In genomic region chr17:35578211-35578610, GRCm38 (mm10) we compare ENCODE assay signal across 8 mouse cellular contexts. TPM values are rescaled to one million over a fixed set of nuclear protein-coding genes. Genes with fewer than 3 reads are reported as not detected.
DNase-seq lines count a peak whose midpoint lies in the region; ATAC-seq and TF ChIP-seq lines count a peak whose summit lies in the region.

No protein-coding gene starts in this region.

- H3K4me1 ChIP-seq in liver, embryonic 12.5 days: no peaks in the 10 kb centered on the region
- H3K4me1 ChIP-seq in embryonic fibroblast, embryonic 13.5 days (ENCODE audit: control insufficient read depth, insufficient read depth, low read length): no peaks in the 10 kb centered on the region
- H3K4me1 ChIP-seq in liver, embryonic 11.5 days (replicated peaks; ENCODE audit: control insufficient read depth, insufficient read depth, low read length): no peaks in the 10 kb centered on the region

- ATAC-seq in liver, embryonic 12.5 days: no peak
- ATAC-seq in liver, embryonic 11.5 days (replicated peaks; ENCODE audit: low FRiP score): no peak

- no peak for TF ChIP-seq POLR2A in embryonic fibroblast, embryonic 13.5 days (IDR thresholded peaks at IDR 0.05; ENCODE audit: low read depth, low read length)

- no peak overlapping the region for H3K27ac ChIP-seq in liver, embryonic 12.5 days
- H3K27ac ChIP-seq in embryonic fibroblast, embryonic 13.5 days (ENCODE audit: insufficient read depth, low read length): no peak overlapping the region
- no peak overlapping the region for H3K27ac ChIP-seq in liver, embryonic 11.5 days (ENCODE audit: low read depth, low read length)

- no peak overlapping the region for H3K9ac ChIP-seq in liver, embryonic 12.5 days
- no peak overlapping the region for H3K9ac ChIP-seq in liver, embryonic 11.5 days (ENCODE audit: low read depth, low read length)

- peak; percentile 97 for TF ChIP-seq CTCF in embryonic fibroblast, embryonic 13.5 days (IDR thresholded peaks at IDR 0.05; ENCODE audit: borderline replicate concordance, insufficient read depth, low read length)

- no peak overlapping the region for H3K4me3 ChIP-seq in liver, embryonic 12.5 days
- H3K4me3 ChIP-seq in embryonic fibroblast, embryonic 13.5 days (ENCODE audit: insufficient read depth, low read length): no peak overlapping the region
- no peak overlapping the region for H3K4me3 ChIP-seq in liver, embryonic 11.5 days (ENCODE audit: low read depth, low read length)

- peaks cover 37% of the 10 kb centered on the region for H3K27me3 ChIP-seq in liver, embryonic 12.5 days (replicated peaks)
- peaks cover 16% of the 10 kb centered on the region for H3K27me3 ChIP-seq in liver, embryonic 11.5 days (replicated peaks; ENCODE audit: control insufficient read depth, insufficient read depth, low read length)

- no peak overlapping the region for H3K4me2 ChIP-seq in liver, embryonic 12.5 days
- no peak overlapping the region for H3K4me2 ChIP-seq in liver, embryonic 11.5 days

- WGBS in liver, embryonic 12.5 days (ENCODE audit: insufficient replicate concordance): 18% methylated on average over 6 of the region's 6 CpGs
- WGBS in liver, embryonic 11.5 days: 20% methylated on average over 6 of the region's 6 CpGs

- no peaks in the 10 kb centered on the region for H3K36me3 ChIP-seq in liver, embryonic 12.5 days
- no peaks in the 10 kb centered on the region for H3K36me3 ChIP-seq in liver, embryonic 11.5 days (ENCODE audit: control insufficient read depth, insufficient read depth, low read length)

- H3K9me3 ChIP-seq in liver, embryonic 12.5 days (replicated peaks): no peaks in the 10 kb centered on the region
- 0 out of 2 replicates have a peak, but pooled peaks cover 3% of the 10 kb centered on the region for H3K9me3 ChIP-seq in liver, embryonic 11.5 days (ENCODE audit: control insufficient read depth, low read length)

- DNase-seq in liver: peak; percentile 79
- peak; percentile 72 for DNase-seq in adrenal gland, postnatal 25 days
- peak; percentile 64 to 87 for DNase-seq in kidney, adult 8-10 months
- peak; percentile 57 for DNase-seq in liver, embryonic 11.5 days (ENCODE audit: low spot score)
- DNase-seq in retina, embryonic 14.5 days (ENCODE audit: low spot score): peak; percentile 92
- DNase-seq in thymus, postnatal 36 days: peak; percentile 69 to 77

RNA-seq across cellular contexts. Expression of gene 2300002M23Rik, which starts 11.0 kb away (rescaled TPM):
- not detected in 2 replicates for polyA plus RNA-seq in liver, embryonic 12.5 days (2016; fragmentation: Nextera tagmentation; extraction: Ambion mirVana)
- total RNA-seq in adrenal gland, postnatal 25 days (2021): not detected in 2 replicates
- polyA plus RNA-seq in embryonic fibroblast, embryonic 13.5 days (2011; ENCODE audit: insufficient read length, low read depth, missing spikeins): not detected in 2 replicates
- not detected in 2 replicates for polyA plus RNA-seq in liver, embryonic 11.5 days (2014; fragmentation: Nextera tagmentation; extraction: Ambion mirVana)

RNA-seq across cellular contexts. Expression of gene Sfta2, which starts 23.1 kb away (rescaled TPM):
- not detected in 2 replicates for polyA plus RNA-seq in liver, embryonic 12.5 days (2016; fragmentation: Nextera tagmentation; extraction: Ambion mirVana)
- total RNA-seq in adrenal gland, postnatal 25 days (2021): not detected in 2 replicates
- polyA plus RNA-seq in embryonic fibroblast, embryonic 13.5 days (2011; ENCODE audit: insufficient read length, low read depth, missing spikeins): not detected in 2 replicates
- polyA plus RNA-seq in liver, embryonic 11.5 days (2014; fragmentation: Nextera tagmentation; extraction: Ambion mirVana): 0.32 TPM in 1 of 2 replicates, not detected in the other

RNA-seq across cellular contexts. Expression of gene Cdsn, which starts 26.3 kb away (rescaled TPM):
- polyA plus RNA-seq in liver, embryonic 12.5 days (2016; fragmentation: Nextera tagmentation; extraction: Ambion mirVana): not detected in 2 replicates
- 0.43 TPM in 2 replicates for total RNA-seq in adrenal gland, postnatal 25 days (2021)
- 19.8 and 28.6 TPM in 2 replicates for polyA plus RNA-seq in embryonic fibroblast, embryonic 13.5 days (2011; ENCODE audit: insufficient read length, low read depth, missing spikeins)
- 0.17 TPM in 1 of 2 replicates, not detected in the other for polyA plus RNA-seq in liver, embryonic 11.5 days (2014; fragmentation: Nextera tagmentation; extraction: Ambion mirVana)

RNA-seq across cellular contexts. Expression of gene Psors1c2, which starts 45.2 kb away (rescaled TPM):
- polyA plus RNA-seq in liver, embryonic 12.5 days (2016; fragmentation: Nextera tagmentation; extraction: Ambion mirVana): 0.14 and 0.22 TPM in 2 replicates
- total RNA-seq in adrenal gland, postnatal 25 days (2021): not detected in 2 replicates
- 0.63 TPM in 1 of 2 replicates, not detected in the other for polyA plus RNA-seq in embryonic fibroblast, embryonic 13.5 days (2011; ENCODE audit: insufficient read length, low read depth, missing spikeins)
- 0.69 TPM in 1 of 2 replicates, not detected in the other for polyA plus RNA-seq in liver, embryonic 11.5 days (2014; fragmentation: Nextera tagmentation; extraction: Ambion mirVana)

RNA-seq across cellular contexts. Expression of gene Gm9573, which starts 48.2 kb away (rescaled TPM):
- polyA plus RNA-seq in liver, embryonic 12.5 days (2016; fragmentation: Nextera tagmentation; extraction: Ambion mirVana): not detected in 2 replicates
- total RNA-seq in adrenal gland, postnatal 25 days (2021): not detected in 2 replicates
- not detected in 2 replicates for polyA plus RNA-seq in embryonic fibroblast, embryonic 13.5 days (2011; ENCODE audit: insufficient read length, low read depth, missing spikeins)
- polyA plus RNA-seq in liver, embryonic 11.5 days (2014; fragmentation: Nextera tagmentation; extraction: Ambion mirVana): not detected in 2 replicates

Comparison
In these comparisons a context has a peak if more than half of its experiments do, and no peak if none do; other contexts are left out.
1. RNA of gene Cdsn, which starts 26.3 kb away (polyA plus RNA-seq): 19.8 to 28.6 TPM in embryonic fibroblast, embryonic 13.5 days; not detected in liver, embryonic 12.5 days and 0.17 TPM in liver, embryonic 11.5 days; every median in the first group is over 10 times any median in the second.
2. Peak in every context shown above with its lines, with median percentiles within 50 percentile points of each other: DNase-seq.